Mouse (Mus musculus): ENCODE measurements around the gene Igsf11. TPM values are rescaled to one million over a fixed set of nuclear protein-coding genes. Genes with fewer than 3 reads are reported as not detected.

Igsf11 gene
- total RNA-seq, 1 experiment = 5.0 TPM

- H3K36me3 ChIP-seq (ENCODE audit: control insufficient read depth, insufficient read depth, low read length, poor library complexity, severe bottlenecking) = no peaks in the 10 kb centered on the region
- H3K9me3 ChIP-seq (ENCODE audit: control insufficient read depth, insufficient read depth, low read depth, low read length) = no peaks in the 10 kb centered on the region
- TF ChIP-seq CHD2 (IDR thresholded peaks at IDR 0.05; ENCODE audit: low read depth, low read length) (no peak), ZC3H11A (IDR thresholded peaks at IDR 0.05; ENCODE audit: borderline replicate concordance, low read depth, low read length) (no peak), ZNF384 (IDR thresholded peaks at IDR 0.05; ENCODE audit: low read depth, low read length) (no peak), HCFC1 (IDR thresholded peaks at IDR 0.05; ENCODE audit: borderline replicate concordance, insufficient read depth, low read length) (no peak), MAFK (IDR thresholded peaks at IDR 0.05; ENCODE audit: insufficient read depth, low read depth, low read length) (no peak)
- H3K4me1 ChIP-seq (ENCODE audit: control insufficient read depth in 2 of 2, insufficient read depth in 2 of 2, low read length in 2 of 2, poor library complexity in 1 of 2) = peaks cover 0 to 4% of the 10 kb centered on the region in 2 experiments; a peak in 1 of 4 replicates
- H3K9ac ChIP-seq (ENCODE audit: insufficient read depth, low read depth, low read length, poor library complexity, severe bottlenecking) = no peak overlapping the region
- H3K4me3 ChIP-seq (ENCODE audit: insufficient read depth in 1 of 2, low read depth in 1 of 2, low read length in 2 of 2, poor library complexity in 1 of 2, severe bottlenecking in 1 of 2) = no peak overlapping the region
- no peak overlapping the region for H3K27ac ChIP-seq (ENCODE audit: insufficient read depth, low read depth, low read length, poor library complexity, severe bottlenecking)
- DNase-seq (ENCODE audit: low read depth, low spot score) = no peak
- in situ Hi-C loops (cut with MboI; ENCODE audit: low sequenced_read_pairs in 2 of 2, unreplicated experiment in 2 of 2) = loop anchor here in 1 of 2 experiments (25.0 kb wide), 1 partner anchor 728 kb away; the partner anchor contains the start of genes Cox17, Gm21987 and Maats1
Observed at GRCm38 (mm10) chr16:39065576-39065975, 173.1 kb downstream of the Igsf11 start.

- Histone ChIP-seq H3K36me3 (ENCODE audit: control insufficient read depth, insufficient read depth, low read length, poor library complexity, severe bottlenecking) (no peaks in the 10 kb centered on the region), H3K9me3 (ENCODE audit: control insufficient read depth, insufficient read depth, low read depth, low read length) (no peaks in the 10 kb centered on the region), H3K9ac (ENCODE audit: insufficient read depth, low read depth, low read length, poor library complexity, severe bottlenecking) (no peak overlapping the region), H3K27ac (ENCODE audit: insufficient read depth, low read depth, low read length, poor library complexity, severe bottlenecking) (no peak overlapping the region), H3K4me1 (ENCODE audit: control insufficient read depth in 2 of 2, insufficient read depth in 2 of 2, low read length in 2 of 2, poor library complexity in 1 of 2) (no peaks in the 10 kb centered on the region), H3K4me3 (ENCODE audit: insufficient read depth in 1 of 2, low read depth in 1 of 2, low read length in 2 of 2, poor library complexity in 1 of 2, severe bottlenecking in 1 of 2) (no peak overlapping the region)
- in situ Hi-C loops (cut with MboI; ENCODE audit: low sequenced_read_pairs in 2 of 2, unreplicated experiment in 2 of 2) = loop anchor here in 1 of 2 experiments (25.0 kb wide), 1 partner anchor 734 kb away; the partner anchor contains the start of genes Cox17, Gm21987 and Maats1
- TF ChIP-seq ZC3H11A (IDR thresholded peaks at IDR 0.05; ENCODE audit: borderline replicate concordance, low read depth, low read length) = no peak
- TF ChIP-seq ZNF384 (IDR thresholded peaks at IDR 0.05; ENCODE audit: low read depth, low read length) = no peak
- TF ChIP-seq HCFC1 (IDR thresholded peaks at IDR 0.05; ENCODE audit: borderline replicate concordance, insufficient read depth, low read length) = no peak
- TF ChIP-seq CHD2 (IDR thresholded peaks at IDR 0.05; ENCODE audit: low read depth, low read length) = no peak
- no peak for TF ChIP-seq MAFK (IDR thresholded peaks at IDR 0.05; ENCODE audit: insufficient read depth, low read depth, low read length)
- DNase-seq (ENCODE audit: low read depth, low spot score) = no peak
Observed at GRCm38 (mm10) chr16:39071431-39071830, 179.0 kb downstream of the Igsf11 start.

Other genes starting within 250 kb of the Igsf11 start
- 0.48 and 1.0 TPM in 2 replicates for gene Arhgap31, start 179.4 kb upstream of the Igsf11 start, total RNA-seq (2012; rRNA removed)
- 6.0 and 6.7 TPM in 2 replicates for gene B4galt4, start 150.4 kb upstream of the Igsf11 start, total RNA-seq (2012; rRNA removed)
- 0.42 and 0.85 TPM in 2 replicates for gene Upk1b, start 92.3 kb upstream of the Igsf11 start, total RNA-seq (2012; rRNA removed)
- 0.22 and 0.32 TPM in 2 replicates for gene 4930435E12Rik, start 63.9 kb upstream of the Igsf11 start, total RNA-seq (2012; rRNA removed)